Mouse (Mus musculus) ES-E14 (cell line): Measurements from ENCODE around the gene Mrtfa.

ENCODE experiments used
- CHD2 ChIP-seq: IDR thresholded peaks from 2 replicates; pipeline ENCODE4 v1.6.1; 2014; ENCODE audit warnings: mild to moderate bottlenecking, low read depth, low read length, inconsistent platforms
- MAFK ChIP-seq: IDR thresholded peaks from 2 replicates; pipeline ENCODE4 v1.6.1; 2014; ENCODE audit warnings: mild to moderate bottlenecking, low read depth, low read length, inconsistent platforms; ENCODE audit not compliant: insufficient read depth
- ZNF384 ChIP-seq: IDR thresholded peaks from 2 replicates; pipeline ENCODE4 v1.6.1; 2012; ENCODE audit warnings: low read depth, low read length, inconsistent platforms

GRCm38 (mm10) chr15:81052491-81052890 is 138.1 kb downstream of the Mrtfa start:
- no peak for TF ChIP-seq CHD2
- TF ChIP-seq MAFK = no peak
- TF ChIP-seq ZNF384 = no peak
